Mouse (Mus musculus) testis, adult 2 months (tissue): Measurements from ENCODE around the gene Gm1140.
"Not testable (repeated sequence)": the region's sequence is repeated elsewhere in the genome, so short reads cannot be mapped to it uniquely, and the experiment has no call there.

Source experiments
- CTCF ChIP-seq: fragments of 200-500 bp; IDR thresholded peaks from 2 replicates; pipeline ENCODE4 v1.5.1; 2012; ENCODE audit warnings: low read depth, mild to moderate bottlenecking, inconsistent platforms, low read length, moderate library complexity; ENCODE audit not compliant: control insufficient read depth, insufficient read depth, insufficient replicate concordance
- POLR2A ChIP-seq: fragments of 200-500 bp; IDR thresholded peaks from 2 replicates; pipeline ENCODE4 v1.6.1; 2012; ENCODE audit warnings: low read depth, mild to moderate bottlenecking, inconsistent platforms, low read length, moderate library complexity; ENCODE audit not compliant: control insufficient read depth

DNA sequence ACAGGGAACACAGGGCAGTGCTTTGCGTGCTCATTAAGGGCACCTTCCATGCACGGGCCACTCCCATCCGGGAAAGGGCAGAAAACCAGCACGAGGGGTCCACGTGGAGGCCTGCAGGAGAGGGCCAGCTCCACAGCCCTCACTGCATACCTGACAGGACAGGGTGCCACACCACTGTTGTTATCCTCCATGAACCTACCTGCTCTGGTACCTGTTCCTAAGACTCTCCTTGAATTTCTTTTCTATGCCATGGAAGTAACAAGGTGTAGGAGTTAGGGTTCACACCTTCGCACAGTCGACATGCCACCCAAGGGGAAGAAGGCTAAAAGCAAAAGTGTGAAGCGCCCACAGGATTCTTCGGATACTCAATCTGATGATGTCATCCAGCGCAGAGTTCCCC, 2.0 kb upstream of the Gm1140 start, which contains the start of gene Gm14692:
- TF ChIP-seq CTCF, POLR2A: not testable (repeated sequence)
